Mouse (Mus musculus) lung, adult 2 months (tissue): Measurements from ENCODE around the gene Kin. TPM values are rescaled to one million over a fixed set of nuclear protein-coding genes. Genes with fewer than 3 reads are reported as not detected.
A peak's percentile ranks its signal among the peaks of the same experiment; 100 is the strongest.

Source experiments
- DNase-seq: peaks from one replicate; pipeline ENCODE4 v3.0.0; 2022
- H3K4me1 ChIP-seq: fragments of 200-500 bp; 2 replicates; pipeline ENCODE4 v1.6.1; 2011; ENCODE audit warnings: low read length; ENCODE audit not compliant: control insufficient read depth, insufficient read depth
- H3K4me3 ChIP-seq: fragments of 200-500 bp; replicated peaks from 2 replicates; pipeline ENCODE3; 2011; ENCODE audit warnings: low read depth, mild to moderate bottlenecking, control low read depth, low read length; ENCODE audit errors: extremely low read depth
- CTCF ChIP-seq: fragments of 200-500 bp; IDR thresholded peaks from 2 replicates; pipeline ENCODE4 v1.5.1; 2011; ENCODE audit warnings: mild to moderate bottlenecking, low read length, control low read depth; ENCODE audit not compliant: insufficient read depth
- POLR2A ChIP-seq: fragments of 200-500 bp; IDR thresholded peaks from 2 replicates; pipeline ENCODE4 v1.6.1; 2011; ENCODE audit warnings: low read depth, mild to moderate bottlenecking, control low read depth, low read length, borderline replicate concordance; ENCODE audit errors: extremely low read depth
- WGBS: fragments of 180-500 bp; shearing (Covaris S2); methylation state at CpG from one replicate; pipeline ENCODE4 v1.1.7; 2018; 5-methylcytosine and 5-hydroxymethylcytosine counted together
- polyA plus RNA-seq: library from polyadenylated mRNA; depleted of rRNA; stranded (reverse); fragments of >200 nt; gene quantifications from 2 replicates; pipeline ENCODE4 v1.2.3, GENCODE M21; 2012

Kin gene
- polyA plus RNA-seq, 1 experiment = 1.7 TPM

GRCm38 (mm10) chr2:10074470-10074869, 5.9 kb upstream of the Kin start:
- Histone ChIP-seq H3K4me3 (no peak overlapping the region), H3K4me1 (peaks cover 7% of the 10 kb centered on the region)
- WGBS = 69% methylated on average over 7 of the region's 7 CpGs
- TF ChIP-seq POLR2A (no peak), CTCF (no peak)
- no peak for DNase-seq

- no peak for TF ChIP-seq POLR2A
- no peak for TF ChIP-seq CTCF
- Histone ChIP-seq H3K4me1 (peaks cover 9% of the 10 kb centered on the region), H3K4me3 (no peak overlapping the region)
- no peak for DNase-seq
- WGBS = 51% methylated on average over 8 of the region's 8 CpGs
These were observed 3.7 kb upstream of the Kin start for GRCm38 (mm10) chr2:10076675-10077074.

- Histone ChIP-seq H3K4me3 (peak overlapping the region; percentile 95), H3K4me1 (peaks cover 9% of the 10 kb centered on the region)
- DNase-seq = no peak
- under 1% methylated on average over 28 of the region's 28 CpGs for WGBS
- no peak for TF ChIP-seq CTCF
- no peak for TF ChIP-seq POLR2A
These were observed 566 bp upstream of the Kin start for GRCm38 (mm10) chr2:10079745-10080309.

- Histone ChIP-seq H3K4me3 (no peak overlapping the region), H3K4me1 (peaks cover 7% of the 10 kb centered on the region; the same call in 1 of the 2 replicates)
- DNase-seq = no peak
- TF ChIP-seq POLR2A (no peak), CTCF (no peak)
- WGBS = 70% methylated on average over 5 of the region's 5 CpGs
These were observed 1.2 kb downstream of the Kin start for GRCm38 (mm10) chr2:10081453-10082080.

GRCm38 (mm10) chr2:10082737-10083136, 2.3 kb downstream of the Kin start:
- Histone ChIP-seq H3K4me1 (peaks cover 7% of the 10 kb centered on the region; the same call in 1 of the 2 replicates), H3K4me3 (no peak overlapping the region)
- WGBS = 53% methylated on average over 1 of the region's 1 CpGs
- DNase-seq = no peak
- TF ChIP-seq POLR2A (no peak), CTCF (no peak)

- WGBS = 77% methylated on average over 8 of the region's 8 CpGs
- TF ChIP-seq CTCF = no peak
- TF ChIP-seq POLR2A = no peak
These were observed 7.0 kb downstream of the Kin start for GRCm38 (mm10) chr2:10087256-10087850.

GRCm38 (mm10) chr2:10094327-10095100, 14.1 kb downstream of the Kin start:
- no peak for TF ChIP-seq POLR2A
- TF ChIP-seq CTCF = no peak
- DNase-seq = no peak

More at GRCm38 (mm10) chr2:10087256-10087850, 7.0 kb downstream of the Kin start:
- no peak for DNase-seq
- H3K4me1 ChIP-seq = peaks cover 3% of the 10 kb centered on the region; the same call in 1 of the 2 replicates
- no peak overlapping the region for H3K4me3 ChIP-seq

GRCm38 (mm10) chr2:10098598-10099215, 18.3 kb downstream of the Kin start:
- 31% methylated on average over 9 of the region's 9 CpGs for WGBS
- peak; percentile 38 for DNase-seq
- H3K4me1 ChIP-seq = no peaks in the 10 kb centered on the region

More at GRCm38 (mm10) chr2:10094327-10095100, 14.1 kb downstream of the Kin start:
- Histone ChIP-seq H3K4me1 (no peaks in the 10 kb centered on the region), H3K4me3 (no peak overlapping the region)
- WGBS = 74% methylated on average over 14 of the region's 14 CpGs

GRCm38 (mm10) chr2:10100471-10100870, 20.1 kb downstream of the Kin start:
- Histone ChIP-seq H3K4me1 (no peaks in the 10 kb centered on the region), H3K4me3 (no peak overlapping the region)
- 80% methylated on average over 2 of the region's 2 CpGs for WGBS
- DNase-seq = no peak
- TF ChIP-seq POLR2A = no peak
- no peak for TF ChIP-seq CTCF

More at GRCm38 (mm10) chr2:10098598-10099215, 18.3 kb downstream of the Kin start:
- no peak overlapping the region for H3K4me3 ChIP-seq
- TF ChIP-seq POLR2A (no peak), CTCF (peak; percentile 33; the same call in 1 of the 2 replicates)
